Mouse (Mus musculus): ENCODE results near the gene Ankrd26. TPM values are rescaled to one million over a fixed set of nuclear protein-coding genes. Genes with fewer than 3 reads are reported as not detected.
"Not testable (repeated sequence)": the region's sequence is repeated elsewhere in the genome, so short reads cannot be mapped to it uniquely, and the experiment has no call there.

Ankrd26 gene
- polyA plus RNA-seq, 1 experiment from 2014 or later: 8.0 TPM

GRCm38 (mm10) chr6:118537201-118537600 lies 24.8 kb downstream of the Ankrd26 start:
- H3K4me2 ChIP-seq (ENCODE audit: low read length); H3K27me3 ChIP-seq (ENCODE audit: control insufficient read depth, insufficient read depth, low read length); H3K4me3 ChIP-seq (ENCODE audit: control insufficient read depth in 1 of 2, insufficient read depth in 1 of 2, low read depth in 1 of 2, low read length in 2 of 2); ATAC-seq (ENCODE audit: insufficient number of reproducible peaks, insufficient read depth, low FRiP score, low read depth); H3K27ac ChIP-seq (replicated peaks in 1 of 2; ENCODE audit: control insufficient read depth in 1 of 2, insufficient read depth in 1 of 2, low read depth in 2 of 2, low read length in 2 of 2); H3K9me3 ChIP-seq (ENCODE audit: control insufficient read depth, low read length); H3K9ac ChIP-seq (ENCODE audit: low read length); H3K4me1 ChIP-seq (ENCODE audit: control insufficient read depth in 2 of 2, insufficient read depth in 2 of 2, low read length in 2 of 2): not testable (repeated sequence)
- peaks cover 76% of the 10 kb centered on the region for H3K36me3 ChIP-seq (ENCODE audit: control insufficient read depth, insufficient read depth, low read length)

DNA sequence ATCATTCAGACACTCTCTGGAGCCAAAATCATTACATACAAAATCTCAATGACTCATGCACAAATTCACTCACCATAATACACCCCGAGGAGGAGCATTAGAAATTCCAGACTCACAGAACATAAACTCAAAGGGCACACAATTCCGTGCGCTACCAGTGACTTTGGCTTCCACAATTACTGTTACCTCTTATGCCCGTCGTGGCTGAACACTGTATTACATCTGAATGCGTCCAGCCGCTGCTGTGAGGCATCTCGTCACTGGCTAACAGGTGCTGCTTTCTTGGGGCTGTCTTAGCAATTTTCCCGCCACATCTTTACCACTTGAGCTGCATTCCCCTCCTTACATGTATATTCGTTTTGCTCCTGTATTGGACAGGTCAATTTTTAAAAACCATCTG lies 26.7 kb downstream of the Ankrd26 start:
- Histone ChIP-seq H3K4me1 (ENCODE audit: control insufficient read depth in 2 of 2, insufficient read depth in 2 of 2, low read length in 2 of 2) (no peaks in the 10 kb centered on the region), H3K4me3 (ENCODE audit: control insufficient read depth in 1 of 2, insufficient read depth in 1 of 2, low read depth in 1 of 2, low read length in 2 of 2) (no peak overlapping the region), H3K9me3 (ENCODE audit: control insufficient read depth, low read length) (no peaks in the 10 kb centered on the region), H3K4me2 (ENCODE audit: low read length) (no peak overlapping the region), H3K36me3 (ENCODE audit: control insufficient read depth, insufficient read depth, low read length) (peaks cover 80% of the 10 kb centered on the region), H3K9ac (ENCODE audit: low read length) (no peak overlapping the region), H3K27me3 (ENCODE audit: control insufficient read depth, insufficient read depth, low read length) (no peaks in the 10 kb centered on the region), H3K27ac (replicated peaks in 1 of 2; ENCODE audit: control insufficient read depth in 1 of 2, insufficient read depth in 1 of 2, low read depth in 2 of 2, low read length in 2 of 2) (no peak overlapping the region)
- ATAC-seq (ENCODE audit: insufficient number of reproducible peaks, insufficient read depth, low FRiP score, low read depth): no peak
- 90% methylated on average over 10 of the region's 10 CpGs for WGBS

DNA sequence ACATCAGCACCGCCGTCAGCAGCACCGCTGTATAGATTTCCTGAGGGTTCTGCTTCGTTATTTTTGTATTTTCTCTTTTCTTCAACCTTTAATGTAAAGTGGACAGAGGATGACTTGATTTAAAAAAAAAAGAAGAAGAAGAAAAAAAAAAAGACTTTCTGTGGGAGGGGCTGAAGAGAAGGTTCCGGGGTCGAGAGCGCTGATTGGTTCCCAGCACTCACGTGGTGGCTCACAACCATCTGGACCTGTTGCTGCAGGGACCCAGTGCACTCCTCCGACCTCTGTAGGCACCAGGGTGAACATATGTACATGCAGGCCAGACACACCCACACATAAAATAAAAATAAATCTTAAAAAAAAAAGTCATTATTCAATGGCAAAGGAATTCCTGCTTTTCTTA lies 28.6 kb downstream of the Ankrd26 start:
- peaks cover 75% of the 10 kb centered on the region for H3K36me3 ChIP-seq (ENCODE audit: control insufficient read depth, insufficient read depth, low read length)
- no peak overlapping the region for H3K27ac ChIP-seq (replicated peaks in 1 of 2; ENCODE audit: control insufficient read depth in 1 of 2, insufficient read depth in 1 of 2, low read depth in 2 of 2, low read length in 2 of 2)
- no peak overlapping the region for H3K4me3 ChIP-seq (ENCODE audit: control insufficient read depth in 1 of 2, insufficient read depth in 1 of 2, low read depth in 1 of 2, low read length in 2 of 2)

GRCm38 (mm10) chr6:118520668-118521067 lies 41.4 kb downstream of the Ankrd26 start:
- H3K9ac ChIP-seq (ENCODE audit: low read length): no peak overlapping the region
- H3K27ac ChIP-seq (replicated peaks in 1 of 2; ENCODE audit: control insufficient read depth in 1 of 2, insufficient read depth in 1 of 2, low read depth in 2 of 2, low read length in 2 of 2): no peak overlapping the region
- peaks cover 88% of the 10 kb centered on the region for H3K36me3 ChIP-seq (ENCODE audit: control insufficient read depth, insufficient read depth, low read length)
- H3K4me3 ChIP-seq (ENCODE audit: control insufficient read depth in 1 of 2, insufficient read depth in 1 of 2, low read depth in 1 of 2, low read length in 2 of 2): no peak overlapping the region
- WGBS: 84% methylated on average over 7 of the region's 7 CpGs
- ATAC-seq (ENCODE audit: insufficient number of reproducible peaks, insufficient read depth, low FRiP score, low read depth): no peak
- H3K27me3 ChIP-seq (ENCODE audit: control insufficient read depth, insufficient read depth, low read length): no peaks in the 10 kb centered on the region
- H3K4me2 ChIP-seq (ENCODE audit: low read length): no peak overlapping the region
- H3K9me3 ChIP-seq (ENCODE audit: control insufficient read depth, low read length): no peaks in the 10 kb centered on the region
- no peaks in the 10 kb centered on the region for H3K4me1 ChIP-seq (ENCODE audit: control insufficient read depth in 2 of 2, insufficient read depth in 2 of 2, low read length in 2 of 2)

More for the DNA sequence above, 28.6 kb downstream of the Ankrd26 start:
- no peaks in the 10 kb centered on the region for H3K4me1 ChIP-seq (ENCODE audit: control insufficient read depth in 2 of 2, insufficient read depth in 2 of 2, low read length in 2 of 2)
- 88% methylated on average over 9 of the region's 9 CpGs for WGBS
- no peak overlapping the region for H3K9ac ChIP-seq (ENCODE audit: low read length)
- H3K27me3 ChIP-seq (ENCODE audit: control insufficient read depth, insufficient read depth, low read length): no peaks in the 10 kb centered on the region
- no peak overlapping the region for H3K4me2 ChIP-seq (ENCODE audit: low read length)
- ATAC-seq (ENCODE audit: insufficient number of reproducible peaks, insufficient read depth, low FRiP score, low read depth): no peak
- H3K9me3 ChIP-seq (ENCODE audit: control insufficient read depth, low read length): no peaks in the 10 kb centered on the region

DNA sequence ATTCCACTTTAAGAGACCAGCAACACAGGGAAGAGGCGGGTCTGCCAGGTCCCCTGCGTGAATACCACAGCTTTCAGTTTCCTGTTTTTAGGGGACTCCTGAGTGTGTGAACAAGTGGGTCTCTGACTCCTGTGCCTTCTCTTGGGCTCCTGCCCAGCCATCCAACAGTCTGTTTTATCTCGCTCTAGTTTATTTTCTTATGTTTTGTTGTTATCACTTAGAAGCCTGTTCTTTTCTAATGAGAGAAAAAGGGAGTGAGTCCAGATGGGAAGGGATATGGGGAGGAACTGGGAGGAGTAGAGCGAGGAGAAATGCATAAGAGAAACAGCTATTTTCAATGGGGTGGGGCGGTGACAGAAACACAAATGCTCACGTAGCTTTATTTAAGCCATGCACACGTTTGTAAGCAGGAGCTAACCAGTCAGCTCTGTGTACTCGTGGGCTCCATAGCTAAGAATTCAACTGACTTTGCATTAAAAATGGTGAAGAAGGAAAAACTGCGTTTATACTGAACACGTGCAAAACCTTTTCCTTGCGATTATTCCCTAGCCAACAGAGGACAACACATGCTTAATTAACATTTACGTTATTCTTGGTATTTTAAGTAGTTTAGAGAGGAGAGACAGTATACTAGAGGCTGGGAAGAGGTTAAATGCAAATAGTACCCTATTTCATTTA lies 48.6 kb downstream of the Ankrd26 start:
- H3K9ac ChIP-seq (ENCODE audit: low read length): no peak overlapping the region
- no peak overlapping the region for H3K27ac ChIP-seq (replicated peaks in 1 of 2; ENCODE audit: control insufficient read depth in 1 of 2, insufficient read depth in 1 of 2, low read depth in 2 of 2, low read length in 2 of 2)
- ATAC-seq (ENCODE audit: insufficient number of reproducible peaks, insufficient read depth, low FRiP score, low read depth): no peak
- H3K27me3 ChIP-seq (ENCODE audit: control insufficient read depth, insufficient read depth, low read length): no peaks in the 10 kb centered on the region
- no peak overlapping the region for H3K4me2 ChIP-seq (ENCODE audit: low read length)
- no peaks in the 10 kb centered on the region for H3K9me3 ChIP-seq (ENCODE audit: control insufficient read depth, low read length)
- 86% methylated on average over 12 of the region's 12 CpGs for WGBS
- H3K36me3 ChIP-seq (ENCODE audit: control insufficient read depth, insufficient read depth, low read length): peaks cover 63% of the 10 kb centered on the region
- no peak overlapping the region for H3K4me3 ChIP-seq (ENCODE audit: control insufficient read depth in 1 of 2, insufficient read depth in 1 of 2, low read depth in 1 of 2, low read length in 2 of 2)
- H3K4me1 ChIP-seq (ENCODE audit: control insufficient read depth in 2 of 2, insufficient read depth in 2 of 2, low read length in 2 of 2): no peaks in the 10 kb centered on the region

DNA sequence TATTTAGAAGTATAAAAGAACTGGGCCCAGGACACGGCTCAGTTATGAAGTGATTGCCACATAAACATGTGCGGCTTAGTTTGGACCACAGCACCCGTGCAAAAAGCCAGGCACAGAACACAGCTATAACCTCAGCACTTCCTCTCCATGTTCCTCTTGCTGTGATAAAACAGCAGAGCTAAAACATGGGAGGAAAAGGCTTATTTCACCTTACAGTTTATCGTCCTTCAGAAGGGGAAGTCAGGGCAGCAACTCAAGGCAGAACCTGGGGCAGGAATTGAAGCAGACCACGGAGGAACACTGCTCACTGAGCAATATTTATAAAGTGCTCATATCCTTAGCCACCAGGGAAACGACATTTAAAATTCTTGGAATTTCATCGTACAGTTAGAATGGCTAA lies 63.0 kb downstream of the Ankrd26 start:
- no peak overlapping the region for H3K27ac ChIP-seq (replicated peaks in 1 of 2; ENCODE audit: control insufficient read depth in 1 of 2, insufficient read depth in 1 of 2, low read depth in 2 of 2, low read length in 2 of 2)
- no peak for ATAC-seq (ENCODE audit: insufficient number of reproducible peaks, insufficient read depth, low FRiP score, low read depth)
- no peaks in the 10 kb centered on the region for H3K9me3 ChIP-seq (ENCODE audit: control insufficient read depth, low read length)
- H3K27me3 ChIP-seq (ENCODE audit: control insufficient read depth, insufficient read depth, low read length): no peaks in the 10 kb centered on the region
- no peak overlapping the region for H3K9ac ChIP-seq (ENCODE audit: low read length)
- 81% methylated on average over 7 of the region's 7 CpGs for WGBS
- H3K4me1 ChIP-seq (ENCODE audit: control insufficient read depth in 2 of 2, insufficient read depth in 2 of 2, low read length in 2 of 2): no peaks in the 10 kb centered on the region
- H3K4me3 ChIP-seq (ENCODE audit: control insufficient read depth in 1 of 2, insufficient read depth in 1 of 2, low read depth in 1 of 2, low read length in 2 of 2): no peak overlapping the region
- no peak overlapping the region for H3K4me2 ChIP-seq (ENCODE audit: low read length)
- peaks cover 16% of the 10 kb centered on the region for H3K36me3 ChIP-seq (ENCODE audit: control insufficient read depth, insufficient read depth, low read length)

DNA sequence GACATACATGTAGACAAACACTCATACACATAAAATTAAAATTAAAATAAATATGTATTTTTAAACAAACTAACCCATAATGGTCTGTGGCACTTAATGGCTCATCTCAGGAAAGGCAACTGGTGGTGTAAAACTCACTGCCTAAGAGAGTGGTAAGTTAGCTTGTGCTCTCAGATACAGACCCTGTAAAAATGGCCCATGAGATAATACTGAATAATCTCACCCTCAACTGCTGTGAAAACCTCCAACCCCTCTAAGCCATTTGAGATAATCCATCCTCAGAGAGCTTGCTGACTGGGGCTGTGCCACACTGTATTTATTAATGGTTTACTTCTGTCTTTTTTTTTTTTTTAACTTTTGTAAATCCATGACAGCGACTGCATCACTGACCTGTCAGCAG lies 79.9 kb downstream of the Ankrd26 start:
- no peaks in the 10 kb centered on the region for H3K27me3 ChIP-seq (ENCODE audit: control insufficient read depth, insufficient read depth, low read length)
- H3K9ac ChIP-seq (ENCODE audit: low read length): no peak overlapping the region
- H3K9me3 ChIP-seq (ENCODE audit: control insufficient read depth, low read length): no peaks in the 10 kb centered on the region
- H3K4me3 ChIP-seq (ENCODE audit: control insufficient read depth in 1 of 2, insufficient read depth in 1 of 2, low read depth in 1 of 2, low read length in 2 of 2): no peak overlapping the region
- no peak overlapping the region for H3K27ac ChIP-seq (replicated peaks in 1 of 2; ENCODE audit: control insufficient read depth in 1 of 2, insufficient read depth in 1 of 2, low read depth in 2 of 2, low read length in 2 of 2)
- 82% methylated on average over 1 of the region's 1 CpGs for WGBS
- ATAC-seq (ENCODE audit: insufficient number of reproducible peaks, insufficient read depth, low FRiP score, low read depth): no peak
- no peak overlapping the region for H3K4me2 ChIP-seq (ENCODE audit: low read length)
- H3K36me3 ChIP-seq (ENCODE audit: control insufficient read depth, insufficient read depth, low read length): peaks cover 1% of the 10 kb centered on the region; the same call in 1 of the 2 replicates
- H3K4me1 ChIP-seq (ENCODE audit: control insufficient read depth in 2 of 2, insufficient read depth in 2 of 2, low read length in 2 of 2): peaks cover 2 to 7% of the 10 kb centered on the region in 2 experiments; a peak in 2 of 4 replicates
